In the genomic region with DNA sequence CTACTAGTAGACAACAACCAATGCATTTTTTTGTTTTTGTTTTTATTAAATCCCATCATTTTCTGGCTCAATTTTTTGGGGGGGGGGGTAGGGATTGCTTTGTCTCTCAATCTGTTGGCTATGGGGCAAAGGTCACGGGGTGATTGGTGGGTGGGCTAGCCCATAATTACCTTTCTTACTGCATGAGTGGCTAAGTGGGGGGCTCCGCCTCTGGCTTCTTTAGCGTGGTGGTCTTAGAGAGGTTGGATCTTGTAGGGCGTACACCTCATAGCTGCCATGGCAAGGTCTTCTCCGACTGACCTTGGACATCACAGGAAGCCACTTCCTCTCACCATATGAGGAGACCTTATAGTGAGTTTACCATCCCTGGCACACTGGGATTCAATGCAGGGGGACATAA, we compare ENCODE assay signal across 8 mouse cellular contexts.
DNase-seq lines count a peak whose midpoint lies in the region; ATAC-seq and TF ChIP-seq lines count a peak whose summit lies in the region.

No protein-coding gene starts in this region.

- H3K9ac ChIP-seq in forebrain, embryonic 13.5 days = no peak overlapping the region
- H3K9ac ChIP-seq in intestine, embryonic 15.5 days = no peak overlapping the region
- H3K9ac ChIP-seq in midbrain, postnatal 0 days (replicated peaks; ENCODE audit: low read length, poor library complexity, severe bottlenecking) = no peak overlapping the region

- WGBS in forebrain, embryonic 13.5 days = 85% methylated on average over 5 of the region's 5 CpGs
- 88% methylated on average over 5 of the region's 5 CpGs for WGBS in intestine, embryonic 15.5 days
- WGBS in midbrain, postnatal 0 days = 84% methylated on average over 5 of the region's 5 CpGs

- H3K4me3 ChIP-seq in layer of hippocampus, adult 2 months = peak overlapping the region; percentile 48
- 0 out of 2 replicates have a peak overlapping the region, but pooled peaks have one; percentile 25 for H3K4me3 ChIP-seq in forebrain, embryonic 13.5 days
- peak overlapping the region; percentile 35 for H3K4me3 ChIP-seq in intestine, embryonic 15.5 days (replicated peaks)
- H3K4me3 ChIP-seq in midbrain, postnatal 0 days (ENCODE audit: low read depth, low read length) = peak overlapping the region; percentile 25; the same call in 1 of the 2 replicates

- TF ChIP-seq CTCF in layer of hippocampus, adult 2 months (conservative IDR thresholded peaks at IDR 0.05) = no peak
- no peak for TF ChIP-seq CTCF in midbrain, postnatal 0 days (IDR thresholded peaks at IDR 0.05)

- peak overlapping the region; percentile 59 for H3K4me2 ChIP-seq in forebrain, embryonic 13.5 days
- peak overlapping the region; percentile 72 for H3K4me2 ChIP-seq in intestine, embryonic 15.5 days (replicated peaks)
- H3K4me2 ChIP-seq in midbrain, postnatal 0 days (ENCODE audit: low read depth, low read length, poor library complexity, severe bottlenecking) = peak overlapping the region; percentile 57

- H3K27ac ChIP-seq in layer of hippocampus, adult 2 months = peak overlapping the region; percentile 48; the same call in 1 of the 2 replicates
- H3K27ac ChIP-seq in forebrain, embryonic 13.5 days = no peak overlapping the region
- no peak overlapping the region for H3K27ac ChIP-seq in intestine, embryonic 15.5 days
- H3K27ac ChIP-seq in midbrain, postnatal 0 days (ENCODE audit: low read depth, low read length) = no peak overlapping the region

- H3K4me1 ChIP-seq in forebrain, embryonic 13.5 days = peaks cover 39% of the 10 kb centered on the region
- peaks cover 15% of the 10 kb centered on the region for H3K4me1 ChIP-seq in intestine, embryonic 15.5 days (replicated peaks)
- H3K4me1 ChIP-seq in midbrain, postnatal 0 days (ENCODE audit: insufficient read depth, low read length) = peaks cover 9% of the 10 kb centered on the region; the same call in 1 of the 2 replicates

- peaks cover 61% of the 10 kb centered on the region for H3K27me3 ChIP-seq in forebrain, embryonic 13.5 days
- no peaks in the 10 kb centered on the region for H3K27me3 ChIP-seq in intestine, embryonic 15.5 days (replicated peaks)
- H3K27me3 ChIP-seq in midbrain, postnatal 0 days (ENCODE audit: insufficient read depth, low read length) = peaks cover 9% of the 10 kb centered on the region; the same call in 1 of the 2 replicates

- no peak for DNase-seq in layer of hippocampus, adult 2 months (ENCODE audit: low spot score in 2 of 2)
- no peak for DNase-seq in layer of hippocampus, adult 9-10 months (ENCODE audit: low spot score)
- DNase-seq in midbrain, postnatal 0 days (ENCODE audit: low spot score) = no peak
- no peak for DNase-seq in right cerebral cortex, postnatal 4 days
- no peak for DNase-seq in left cerebral cortex, postnatal 25 days (ENCODE audit: low spot score in 2 of 2)
- no peak for DNase-seq in left cerebral cortex, adult 9 months (ENCODE audit: low spot score in 2 of 2)

- no peaks in the 10 kb centered on the region for H3K36me3 ChIP-seq in forebrain, embryonic 13.5 days (ENCODE audit: poor library complexity, severe bottlenecking)
- H3K36me3 ChIP-seq in intestine, embryonic 15.5 days = no peaks in the 10 kb centered on the region
- H3K36me3 ChIP-seq in midbrain, postnatal 0 days (ENCODE audit: insufficient read depth, low read length) = no peaks in the 10 kb centered on the region

- H3K9me3 ChIP-seq in forebrain, embryonic 13.5 days (replicated peaks) = no peaks in the 10 kb centered on the region
- H3K9me3 ChIP-seq in intestine, embryonic 15.5 days = no peaks in the 10 kb centered on the region
- H3K9me3 ChIP-seq in midbrain, postnatal 0 days (ENCODE audit: low read length) = no peaks in the 10 kb centered on the region

- intact Hi-C loops in left cerebral cortex, postnatal 25 days (cut with DNase I) = loop anchor here (2.0 kb wide), 1 partner anchor 548 kb away; no protein-coding TSS in a partner anchor

- ATAC-seq in forebrain, embryonic 13.5 days = no peak
- ATAC-seq in intestine, embryonic 15.5 days = no peak
- no peak for ATAC-seq in midbrain, postnatal 0 days (ENCODE audit: low FRiP score)
